Mouse (Mus musculus): ENCODE data around the gene Ttl.

Gene Ttl

GRCm38 (mm10) chr2:129065437-129066282, at the start of gene Ttl:
Ttl (plus strand) TSS chr2:129065942.
- DNase-seq (ENCODE audit: low spot score in 2 of 2): peak; percentile 79 to 82

- DNase-seq (ENCODE audit: low spot score in 2 of 2): no peak
Observed at GRCm38 (mm10) chr2:129020106-129020505, 45.6 kb upstream of the Ttl start.

GRCm38 (mm10) chr2:129024820-129025219, 40.9 kb upstream of the Ttl start:
- DNase-seq (ENCODE audit: low spot score in 2 of 2): no peak

- no peak for DNase-seq (ENCODE audit: low spot score in 2 of 2)
Observed at GRCm38 (mm10) chr2:129035381-129035780, 30.4 kb upstream of the Ttl start.

GRCm38 (mm10) chr2:129038426-129038936, 27.3 kb upstream of the Ttl start:
- DNase-seq (ENCODE audit: low spot score in 2 of 2): peak; percentile 48 to 54

GRCm38 (mm10) chr2:129038937-129039631, 26.7 kb upstream of the Ttl start:
- DNase-seq (ENCODE audit: low spot score in 2 of 2): peak; percentile 31 to 39

GRCm38 (mm10) chr2:129040567-129040966, 25.2 kb upstream of the Ttl start:
- DNase-seq (ENCODE audit: low spot score in 2 of 2): no peak

- no peak for DNase-seq (ENCODE audit: low spot score in 2 of 2)
Observed at GRCm38 (mm10) chr2:129046172-129046845, 19.4 kb upstream of the Ttl start.

GRCm38 (mm10) chr2:129046846-129047196, 18.9 kb upstream of the Ttl start:
- DNase-seq (ENCODE audit: low spot score in 2 of 2): no peak

GRCm38 (mm10) chr2:129047811-129048210, 17.9 kb upstream of the Ttl start, which contains the start of gene Vinac1:
Vinac1 (minus strand) TSS chr2:129048172.
- DNase-seq (ENCODE audit: low spot score in 2 of 2): no peak

GRCm38 (mm10) chr2:129052451-129052983, 13.2 kb upstream of the Ttl start:
- no peak for DNase-seq (ENCODE audit: low spot score in 2 of 2)

GRCm38 (mm10) chr2:129055741-129056140, 10.0 kb upstream of the Ttl start:
- no peak for DNase-seq (ENCODE audit: low spot score in 2 of 2)

GRCm38 (mm10) chr2:129056597-129056996, 9.1 kb upstream of the Ttl start:
- DNase-seq (ENCODE audit: low spot score in 2 of 2): no peak

GRCm38 (mm10) chr2:129057256-129057655, 8.5 kb upstream of the Ttl start:
- DNase-seq (ENCODE audit: low spot score in 2 of 2): no peak

- DNase-seq (ENCODE audit: low spot score in 2 of 2): no peak
Observed at GRCm38 (mm10) chr2:129057920-129058361, 7.8 kb upstream of the Ttl start.

- no peak for DNase-seq (ENCODE audit: low spot score in 2 of 2)
Observed at GRCm38 (mm10) chr2:129061456-129062059, 4.2 kb upstream of the Ttl start.

GRCm38 (mm10) chr2:129066326-129066725, 584 bp downstream of the Ttl start:
- peak; percentile 75 to 77 for DNase-seq (ENCODE audit: low spot score in 2 of 2)

- no peak for DNase-seq (ENCODE audit: low spot score in 2 of 2)
Observed at GRCm38 (mm10) chr2:129070296-129070695, 4.6 kb downstream of the Ttl start.

GRCm38 (mm10) chr2:129078313-129078712, 12.6 kb downstream of the Ttl start:
- DNase-seq (ENCODE audit: low spot score in 2 of 2): no peak

- no peak for DNase-seq (ENCODE audit: low spot score in 2 of 2)
Observed at GRCm38 (mm10) chr2:129079194-129079593, 13.5 kb downstream of the Ttl start.

GRCm38 (mm10) chr2:129081097-129081496, 15.4 kb downstream of the Ttl start:
- no peak for DNase-seq (ENCODE audit: low spot score in 2 of 2)
